Mouse (Mus musculus) lung, adult 2 months (tissue): ENCODE results near the gene Ccl8. TPM values are rescaled to one million over a fixed set of nuclear protein-coding genes. Genes with fewer than 3 reads are reported as not detected.

Source experiments
- DNase-seq: peaks from one replicate; pipeline ENCODE4 v3.0.0; 2022
- H3K4me1 ChIP-seq: fragments of 200-500 bp; 2 replicates; pipeline ENCODE4 v1.6.1; 2011; ENCODE audit warnings: low read length; ENCODE audit not compliant: control insufficient read depth, insufficient read depth
- H3K4me3 ChIP-seq: fragments of 200-500 bp; replicated peaks from 2 replicates; pipeline ENCODE3; 2011; ENCODE audit warnings: low read depth, mild to moderate bottlenecking, control low read depth, low read length; ENCODE audit errors: extremely low read depth
- CTCF ChIP-seq: fragments of 200-500 bp; IDR thresholded peaks from 2 replicates; pipeline ENCODE4 v1.5.1; 2011; ENCODE audit warnings: mild to moderate bottlenecking, low read length, control low read depth; ENCODE audit not compliant: insufficient read depth
- POLR2A ChIP-seq: fragments of 200-500 bp; IDR thresholded peaks from 2 replicates; pipeline ENCODE4 v1.6.1; 2011; ENCODE audit warnings: low read depth, mild to moderate bottlenecking, control low read depth, low read length, borderline replicate concordance; ENCODE audit errors: extremely low read depth
- WGBS: fragments of 180-500 bp; shearing (Covaris S2); methylation state at CpG from one replicate; pipeline ENCODE4 v1.1.7; 2018; 5-methylcytosine and 5-hydroxymethylcytosine counted together
- polyA plus RNA-seq: library from polyadenylated mRNA; depleted of rRNA; stranded (reverse); fragments of >200 nt; gene quantifications from 2 replicates; pipeline ENCODE4 v1.2.3, GENCODE M21; 2012; rRNA removed

The Ccl8 gene
- polyA plus RNA-seq, 1 experiment = 2.7 TPM

GRCm38 (mm10) chr11:82163285-82163684 is 48.3 kb downstream of the Ccl8 start:
- no peaks in the 10 kb centered on the region for H3K4me1 ChIP-seq
- no peak for DNase-seq
- H3K4me3 ChIP-seq = no peak overlapping the region
- 77% methylated on average over 8 of the region's 8 CpGs for WGBS
- TF ChIP-seq CTCF (no peak), POLR2A (no peak)

Other genes with a start within 250 kb of the Ccl8 start
- 0.04 and 0.05 TPM in 2 replicates for gene Asic2, start 146.7 kb upstream of the Ccl8 start, polyA plus RNA-seq
- gene Ccl2, start 79.6 kb upstream of the Ccl8 start, polyA plus RNA-seq = 1.9 and 2.5 TPM in 2 replicates
- not detected in 2 replicates for gene Gm17268, start 76.6 kb upstream of the Ccl8 start, polyA plus RNA-seq
- gene Ccl7, start 69.5 kb upstream of the Ccl8 start, polyA plus RNA-seq = 0.51 and 0.58 TPM in 2 replicates
- gene Ccl11, start 57.4 kb upstream of the Ccl8 start, polyA plus RNA-seq = 6.9 and 7.6 TPM in 2 replicates
- 0.93 and 2.9 TPM in 2 replicates for gene Ccl12, start 13.3 kb upstream of the Ccl8 start, polyA plus RNA-seq
- not detected in 2 replicates for gene Ccl1, start 190.5 kb downstream of the Ccl8 start, polyA plus RNA-seq